Mouse (Mus musculus): Measurements from ENCODE around the gene Stxbp5l. TPM values are rescaled to one million over a fixed set of nuclear protein-coding genes. Genes with fewer than 3 reads are reported as not detected.

Stxbp5l gene
- polyA plus RNA-seq (2017; shearing (Covaris generic)), result 0.16 TPM

GRCm38 (mm10) chr16:37384821-37385344, at the start of gene Stxbp5l:
Stxbp5l (minus strand) TSS chr16:37384962.

Other genes starting within 250 kb of the Stxbp5l start
- 29.6 TPM for gene Gtf2e1, start 154.8 kb upstream of the Stxbp5l start, polyA plus RNA-seq (2017; shearing (Covaris generic))
- gene Rabl3, start 154.9 kb upstream of the Stxbp5l start, polyA plus RNA-seq (2017; shearing (Covaris generic)), result 16.2 TPM
- 0.38 TPM for gene Hgd, start 195.2 kb upstream of the Stxbp5l start, polyA plus RNA-seq (2017; shearing (Covaris generic))